Mouse (Mus musculus): Measurements from ENCODE around the gene Gid4.

GRCm38 (mm10) chr11:60478121-60478520 lies 61.2 kb downstream of the Gid4 start:
- TF ChIP-seq CTCF (IDR thresholded peaks at IDR 0.05; ENCODE audit: low read depth, low read length) (no peak), GATA1 (IDR thresholded peaks at IDR 0.05; ENCODE audit: borderline replicate concordance, low read length) (no peak), GATA2 (IDR thresholded peaks at IDR 0.05; ENCODE audit: borderline replicate concordance, low read depth, low read length) (no peak), TAL1 (conservative IDR thresholded peaks at IDR 0.05; ENCODE audit: low read depth, low read length) (no peak), POLR2AphosphoS5 (IDR thresholded peaks at IDR 0.05; ENCODE audit: insufficient replicate concordance, low read depth, low read length) (no peak)

All from G1E (cell line).